Mouse (Mus musculus): Measurements from ENCODE around the gene Trafd1. TPM values are rescaled to one million over a fixed set of nuclear protein-coding genes. Genes with fewer than 3 reads are reported as not detected.

The Trafd1 gene
- polyA plus RNA-seq, 1 experiment from 2014 or later: 71.8 TPM

GRCm38 (mm10) chr5:121399540-121399939 is 14.1 kb upstream of the Trafd1 start:
- no peak for ATAC-seq (ENCODE audit: low read depth)
- no peak for DNase-seq (ENCODE audit: low spot score)
- Histone ChIP-seq H3K36me3 (ENCODE audit: control insufficient read depth, insufficient read depth, low read length) (peaks cover 12% of the 10 kb centered on the region), H3K4me1 (ENCODE audit: control insufficient read depth, insufficient read depth, low read length) (peaks cover 6% of the 10 kb centered on the region; the same call in 1 of the 2 replicates), H3K4me3 (ENCODE audit: low read depth, low read length) (peak overlapping the region; percentile 98), H3K9me3 (ENCODE audit: control insufficient read depth, low read length) (no peaks in the 10 kb centered on the region), H3K9ac (ENCODE audit: low read depth, low read length) (0 out of 2 replicates have a peak overlapping the region, but pooled peaks have one; percentile 87), H3K27me3 (replicated peaks; ENCODE audit: control insufficient read depth, insufficient read depth, low read length) (no peaks in the 10 kb centered on the region), H3K4me2 (ENCODE audit: low read depth, low read length) (peak overlapping the region; percentile 87), H3K27ac (replicated peaks; ENCODE audit: low read depth, low read length) (no peak overlapping the region)
- 87% methylated on average over 5 of the region's 5 CpGs for WGBS

- peaks cover 9% of the 10 kb centered on the region for H3K36me3 ChIP-seq (ENCODE audit: control insufficient read depth, insufficient read depth, low read length)
- H3K27me3 ChIP-seq (replicated peaks; ENCODE audit: control insufficient read depth, insufficient read depth, low read length): no peaks in the 10 kb centered on the region
- 51% methylated on average over 9 of the region's 9 CpGs for WGBS
- H3K4me3 ChIP-seq (ENCODE audit: low read depth, low read length): peak overlapping the region; percentile 98
- H3K4me2 ChIP-seq (ENCODE audit: low read depth, low read length): peak overlapping the region; percentile 87
- H3K27ac ChIP-seq (replicated peaks; ENCODE audit: low read depth, low read length): no peak overlapping the region
- peaks cover 6% of the 10 kb centered on the region; the same call in 1 of the 2 replicates for H3K4me1 ChIP-seq (ENCODE audit: control insufficient read depth, insufficient read depth, low read length)
- no peak for ATAC-seq (ENCODE audit: low read depth)
- no peak for DNase-seq (ENCODE audit: low spot score)
- H3K9me3 ChIP-seq (ENCODE audit: control insufficient read depth, low read length): no peaks in the 10 kb centered on the region
- peak overlapping the region; percentile 87 for H3K9ac ChIP-seq (ENCODE audit: low read depth, low read length)
Measured at GRCm38 (mm10) chr5:121398965-121399462, 13.6 kb upstream of the Trafd1 start.

- Histone ChIP-seq H3K4me2 (ENCODE audit: low read depth, low read length) (peak overlapping the region; percentile 87), H3K27ac (replicated peaks; ENCODE audit: low read depth, low read length) (peak overlapping the region; percentile 65), H3K4me3 (ENCODE audit: low read depth, low read length) (peak overlapping the region; percentile 98), H3K27me3 (replicated peaks; ENCODE audit: control insufficient read depth, insufficient read depth, low read length) (no peaks in the 10 kb centered on the region), H3K9me3 (ENCODE audit: control insufficient read depth, low read length) (no peaks in the 10 kb centered on the region), H3K9ac (ENCODE audit: low read depth, low read length) (peak overlapping the region; percentile 87), H3K4me1 (ENCODE audit: control insufficient read depth, insufficient read depth, low read length) (peaks cover 6% of the 10 kb centered on the region; the same call in 1 of the 2 replicates), H3K36me3 (ENCODE audit: control insufficient read depth, insufficient read depth, low read length) (peaks cover 6% of the 10 kb centered on the region; the same call in 1 of the 2 replicates)
- 4% methylated on average over 25 of the region's 67 CpGs for WGBS
- ATAC-seq (ENCODE audit: low read depth) (peak; percentile 76), DNase-seq (ENCODE audit: low spot score) (peak; percentile 24)
Measured at GRCm38 (mm10) chr5:121398146-121398964, 12.9 kb upstream of the Trafd1 start.

- ATAC-seq (ENCODE audit: low read depth): peak; percentile 96
Measured at GRCm38 (mm10) chr5:121397187-121398145, 12.0 kb upstream of the Trafd1 start, which contains the start of gene Naa25. Gene Naa25, plus strand, starts transcription at chr5:121397936.

GRCm38 (mm10) chr5:121395621-121396020 is 10.2 kb upstream of the Trafd1 start:
- 83% methylated on average over 5 of the region's 5 CpGs for WGBS
- H3K9me3 ChIP-seq (ENCODE audit: control insufficient read depth, low read length): no peaks in the 10 kb centered on the region
- ATAC-seq (ENCODE audit: low read depth) (no peak), DNase-seq (ENCODE audit: low spot score) (no peak)
- no peak overlapping the region for H3K4me3 ChIP-seq (ENCODE audit: low read depth, low read length)
- H3K27me3 ChIP-seq (replicated peaks; ENCODE audit: control insufficient read depth, insufficient read depth, low read length): no peaks in the 10 kb centered on the region
- no peak overlapping the region for H3K4me2 ChIP-seq (ENCODE audit: low read depth, low read length)
- H3K4me1 ChIP-seq (ENCODE audit: control insufficient read depth, insufficient read depth, low read length): peaks cover 6% of the 10 kb centered on the region; the same call in 1 of the 2 replicates
- H3K27ac ChIP-seq (replicated peaks; ENCODE audit: low read depth, low read length): no peak overlapping the region
- no peaks in the 10 kb centered on the region for H3K36me3 ChIP-seq (ENCODE audit: control insufficient read depth, insufficient read depth, low read length)
- no peak overlapping the region for H3K9ac ChIP-seq (ENCODE audit: low read depth, low read length)

More at GRCm38 (mm10) chr5:121397187-121398145, 12.0 kb upstream of the Trafd1 start, which contains the start of gene Naa25:
- Histone ChIP-seq H3K4me1 (ENCODE audit: control insufficient read depth, insufficient read depth, low read length) (peaks cover 6% of the 10 kb centered on the region; the same call in 1 of the 2 replicates), H3K27me3 (replicated peaks; ENCODE audit: control insufficient read depth, insufficient read depth, low read length) (no peaks in the 10 kb centered on the region), H3K4me2 (ENCODE audit: low read depth, low read length) (peak within 1 kb of the TSS; percentile 87), H3K4me3 (ENCODE audit: low read depth, low read length) (peak within 1 kb of the TSS; percentile 98), H3K9ac (ENCODE audit: low read depth, low read length) (peak within 1 kb of the TSS; percentile 87), H3K9me3 (ENCODE audit: control insufficient read depth, low read length) (no peaks in the 10 kb centered on the region), H3K36me3 (ENCODE audit: control insufficient read depth, insufficient read depth, low read length) (peaks cover 6% of the 10 kb centered on the region; the same call in 1 of the 2 replicates), H3K27ac (replicated peaks; ENCODE audit: low read depth, low read length) (peak within 1 kb of the TSS; percentile 93)
- DNase-seq (ENCODE audit: low spot score): peak; percentile 99
- 10% methylated on average over 50 of the region's 53 CpGs for WGBS

- ATAC-seq (ENCODE audit: low read depth): no peak
- no peaks in the 10 kb centered on the region for H3K27me3 ChIP-seq (replicated peaks; ENCODE audit: control insufficient read depth, insufficient read depth, low read length)
- H3K9me3 ChIP-seq (ENCODE audit: control insufficient read depth, low read length): no peaks in the 10 kb centered on the region
- WGBS: 79% methylated on average over 3 of the region's 3 CpGs
- no peak overlapping the region for H3K27ac ChIP-seq (replicated peaks; ENCODE audit: low read depth, low read length)
- H3K4me3 ChIP-seq (ENCODE audit: low read depth, low read length): no peak overlapping the region
- no peak overlapping the region for H3K4me2 ChIP-seq (ENCODE audit: low read depth, low read length)
- no peak overlapping the region for H3K9ac ChIP-seq (ENCODE audit: low read depth, low read length)
- DNase-seq (ENCODE audit: low spot score): no peak
- no peaks in the 10 kb centered on the region for H3K36me3 ChIP-seq (ENCODE audit: control insufficient read depth, insufficient read depth, low read length)
- H3K4me1 ChIP-seq (ENCODE audit: control insufficient read depth, insufficient read depth, low read length): no peaks in the 10 kb centered on the region
Measured at GRCm38 (mm10) chr5:121393402-121393801, 8.0 kb upstream of the Trafd1 start.

GRCm38 (mm10) chr5:121392667-121393380 is 7.4 kb upstream of the Trafd1 start:
- ATAC-seq (ENCODE audit: low read depth) (no peak), DNase-seq (ENCODE audit: low spot score) (peak; percentile 40)
- Histone ChIP-seq H3K9me3 (ENCODE audit: control insufficient read depth, low read length) (no peaks in the 10 kb centered on the region), H3K36me3 (ENCODE audit: control insufficient read depth, insufficient read depth, low read length) (no peaks in the 10 kb centered on the region), H3K9ac (ENCODE audit: low read depth, low read length) (no peak overlapping the region), H3K4me2 (ENCODE audit: low read depth, low read length) (no peak overlapping the region), H3K4me3 (ENCODE audit: low read depth, low read length) (no peak overlapping the region), H3K27ac (replicated peaks; ENCODE audit: low read depth, low read length) (no peak overlapping the region), H3K27me3 (replicated peaks; ENCODE audit: control insufficient read depth, insufficient read depth, low read length) (no peaks in the 10 kb centered on the region), H3K4me1 (ENCODE audit: control insufficient read depth, insufficient read depth, low read length) (no peaks in the 10 kb centered on the region)
- WGBS: 56% methylated on average over 16 of the region's 16 CpGs
